Mouse (Mus musculus) heart, embryonic 14.5 days (tissue): ENCODE results near the gene Dazap1. TPM values are rescaled to one million over a fixed set of nuclear protein-coding genes. Genes with fewer than 3 reads are reported as not detected.

ENCODE experiments used
- ATAC-seq: fragments of 200-750 bp; cut with Nextera tagmentation; 2 replicates; pipeline ENCODE4 v1.8.0; 2017; ENCODE audit warnings: low read depth, moderate TSS enrichment; ENCODE audit not compliant: insufficient number of reproducible peaks, insufficient read depth, low FRiP score
- H3K27ac ChIP-seq, 2 experiments: fragments of 200-500 bp in 1 of 2; fragments of 300-500 bp in 1 of 2; sonication (generic) in 1 of 2; replicated peaks in 1 of 2; 2 replicates each; pipeline ENCODE4 v1.5.1; 2012 to 2014; ENCODE audit warnings: low read depth in 2 of 2, low read length in 2 of 2, control low read depth in 1 of 2, mild to moderate bottlenecking in 1 of 2, mixed read lengths in 1 of 2; ENCODE audit not compliant: control insufficient read depth in 1 of 2, insufficient read depth in 1 of 2
- H3K27me3 ChIP-seq: fragments of 300-500 bp; sonication (generic); 2 replicates; pipeline ENCODE4 v1.6.1; 2014; ENCODE audit warnings: mild to moderate bottlenecking, low read length, control low read depth; ENCODE audit not compliant: control insufficient read depth, insufficient read depth
- H3K36me3 ChIP-seq: fragments of 300-500 bp; sonication (generic); 2 replicates; pipeline ENCODE4 v1.6.1; 2014; ENCODE audit warnings: mild to moderate bottlenecking, control low read depth, low read length, mixed read lengths; ENCODE audit not compliant: control insufficient read depth, insufficient read depth
- H3K4me1 ChIP-seq, 2 experiments: fragments of 200-500 bp in 1 of 2; fragments of 300-500 bp in 1 of 2; sonication (generic) in 1 of 2; 2 replicates each; pipeline ENCODE4 v1.6.1; 2012 to 2014; ENCODE audit warnings: low read length in 2 of 2, control low read depth in 1 of 2, mixed read lengths in 1 of 2; ENCODE audit not compliant: control insufficient read depth in 2 of 2, insufficient read depth in 2 of 2
- H3K4me2 ChIP-seq: fragments of 300-500 bp; sonication (generic); 2 replicates; pipeline ENCODE4 v1.6.1; 2014; ENCODE audit warnings: mild to moderate bottlenecking, low read length
- H3K4me3 ChIP-seq, 2 experiments: fragments of 200-500 bp in 1 of 2; fragments of 300-500 bp in 1 of 2; sonication (generic) in 1 of 2; 2 replicates each; pipeline ENCODE4 v1.5.1; 2012 to 2014; ENCODE audit warnings: low read length in 2 of 2, mild to moderate bottlenecking in 2 of 2, control low read depth in 1 of 2, low read depth in 1 of 2, moderate library complexity in 1 of 2; ENCODE audit not compliant: control insufficient read depth in 1 of 2, insufficient read depth in 1 of 2
- H3K9ac ChIP-seq: fragments of 300-500 bp; sonication (generic); 2 replicates; pipeline ENCODE4 v1.6.1; 2014; ENCODE audit warnings: mild to moderate bottlenecking, low read length
- H3K9me3 ChIP-seq: fragments of 300-500 bp; sonication (generic); 2 replicates; pipeline ENCODE4 v1.6.1; 2016; ENCODE audit warnings: low read length, control low read depth; ENCODE audit not compliant: control insufficient read depth
- WGBS: fragments of 180-500 bp; shearing (Covaris S2); extraction: QIAGEN DNeasy Blood & Tissue Kit; methylation state at CpG from one replicate; pipeline ENCODE4 v1.1.7; 2014; 5-methylcytosine and 5-hydroxymethylcytosine counted together
- polyA plus RNA-seq: library from polyadenylated mRNA; unstranded; fragments of >200 nt; fragmentation: Nextera tagmentation; extraction: Ambion mirVana; gene quantifications from 2 replicates; pipeline ENCODE4 v1.2.1, GENCODE M21; 2014

The Dazap1 gene
- polyA plus RNA-seq, 1 experiment from 2014 or later: 27.5 TPM

GRCm38 (mm10) chr10:80265149-80265486 lies 3.8 kb downstream of the Dazap1 start:
- peak overlapping the region; percentile 96 for H3K9ac ChIP-seq
- H3K36me3 ChIP-seq: peaks cover 21% of the 10 kb centered on the region
- no peaks in the 10 kb centered on the region for H3K9me3 ChIP-seq
- peak overlapping the region; percentile 56 to 83 for H3K27ac ChIP-seq
- peak overlapping the region; percentile 71 to 75 for H3K4me3 ChIP-seq
- H3K4me2 ChIP-seq: peak overlapping the region; percentile 94
- no peak for ATAC-seq
- peaks cover 30 to 49% of the 10 kb centered on the region in 2 experiments for H3K4me1 ChIP-seq
- WGBS: 0% methylated on average over 18 of the region's 18 CpGs
- H3K27me3 ChIP-seq: no peaks in the 10 kb centered on the region

GRCm38 (mm10) chr10:80270099-80270498 lies 8.8 kb downstream of the Dazap1 start:
- Histone ChIP-seq H3K9me3 (no peaks in the 10 kb centered on the region), H3K9ac (0 out of 2 replicates have a peak overlapping the region, but pooled peaks have one; percentile 36), H3K4me2 (no peak overlapping the region), H3K27me3 (no peaks in the 10 kb centered on the region), H3K27ac (no peak overlapping the region), H3K4me1 (peaks cover 30 to 46% of the 10 kb centered on the region in 2 experiments), H3K4me3 (no peak overlapping the region), H3K36me3 (peaks cover 55% of the 10 kb centered on the region)
- WGBS: 82% methylated on average over 2 of the region's 2 CpGs
- no peak for ATAC-seq

DNA sequence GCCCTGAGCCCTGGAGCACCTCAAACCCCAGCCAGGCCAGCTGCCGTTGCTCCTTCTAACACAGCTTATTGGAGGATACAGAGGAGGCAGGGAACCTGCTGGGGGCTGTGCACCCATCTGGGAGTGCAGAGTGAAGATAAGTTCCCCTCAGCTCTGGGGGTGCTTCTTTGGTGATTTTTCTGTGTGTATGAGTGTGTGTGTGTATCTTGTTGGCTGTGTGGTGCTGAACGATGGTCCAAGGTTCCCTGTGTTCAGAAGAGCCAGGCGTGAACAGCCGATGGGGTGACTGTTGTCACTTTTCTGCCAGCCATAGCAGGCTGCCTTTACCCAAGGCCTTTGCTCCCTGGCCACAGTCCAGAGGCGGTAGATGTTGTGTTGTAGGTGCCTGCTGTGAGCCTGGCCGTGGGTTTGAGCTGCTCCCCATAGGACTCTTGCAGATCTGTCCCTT lies 9.5 kb downstream of the Dazap1 start:
- Histone ChIP-seq H3K9me3 (no peaks in the 10 kb centered on the region), H3K27ac (0 out of 4 replicates have a peak overlapping the region, but pooled peaks of 1 of the 2 experiments have one; percentile 24), H3K36me3 (peaks cover 61% of the 10 kb centered on the region), H3K27me3 (no peaks in the 10 kb centered on the region), H3K4me1 (peaks cover 28 to 44% of the 10 kb centered on the region in 2 experiments), H3K9ac (no peak overlapping the region; the same call in 1 of the 2 replicates), H3K4me2 (no peak overlapping the region), H3K4me3 (no peak overlapping the region)
- no peak for ATAC-seq
- 70% methylated on average over 6 of the region's 6 CpGs for WGBS

DNA sequence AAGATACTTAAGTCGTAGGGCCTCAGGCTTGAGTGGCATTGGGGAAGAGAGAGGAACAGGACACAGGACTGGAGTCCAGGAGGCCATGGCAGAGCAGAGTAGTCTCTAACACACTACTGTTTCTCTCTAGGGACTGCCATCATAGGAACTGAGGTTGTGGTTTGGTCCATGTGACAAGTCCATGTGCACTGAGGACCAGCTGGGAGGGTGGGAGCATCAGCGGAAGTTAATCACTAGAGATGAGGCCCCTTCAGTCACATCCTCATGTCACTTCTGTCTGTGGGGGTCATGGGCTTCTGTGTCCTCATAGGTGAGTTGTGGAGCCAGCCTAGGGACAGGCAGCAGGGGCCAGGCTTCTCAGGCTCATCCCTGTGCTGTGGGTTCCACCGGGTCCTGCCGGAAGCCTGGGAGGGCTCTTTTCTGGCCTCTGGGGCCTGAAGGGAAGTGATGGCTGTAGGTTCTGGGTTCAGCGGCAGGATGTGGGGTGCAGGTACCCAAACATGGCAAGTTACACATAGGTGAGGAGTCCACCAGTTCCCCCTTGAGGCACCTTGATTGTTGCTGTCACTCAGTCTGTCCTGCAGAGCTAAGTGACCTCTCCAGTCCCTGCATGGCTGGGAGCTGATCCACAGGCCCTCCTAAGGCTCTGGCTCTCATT lies 10.0 kb downstream of the Dazap1 start:
- no peak for ATAC-seq
- Histone ChIP-seq H3K9me3 (no peaks in the 10 kb centered on the region), H3K4me1 (peaks cover 24 to 38% of the 10 kb centered on the region in 2 experiments), H3K9ac (peak overlapping the region; percentile 21), H3K27me3 (no peaks in the 10 kb centered on the region), H3K27ac (no peak overlapping the region), H3K36me3 (peaks cover 67% of the 10 kb centered on the region), H3K4me2 (no peak overlapping the region), H3K4me3 (no peak overlapping the region)
- WGBS: 87% methylated on average over 5 of the region's 5 CpGs

- H3K4me1 ChIP-seq: peaks cover 19 to 31% of the 10 kb centered on the region in 2 experiments
Measured at GRCm38 (mm10) chr10:80271870-80272585, 10.7 kb downstream of the Dazap1 start.

DNA sequence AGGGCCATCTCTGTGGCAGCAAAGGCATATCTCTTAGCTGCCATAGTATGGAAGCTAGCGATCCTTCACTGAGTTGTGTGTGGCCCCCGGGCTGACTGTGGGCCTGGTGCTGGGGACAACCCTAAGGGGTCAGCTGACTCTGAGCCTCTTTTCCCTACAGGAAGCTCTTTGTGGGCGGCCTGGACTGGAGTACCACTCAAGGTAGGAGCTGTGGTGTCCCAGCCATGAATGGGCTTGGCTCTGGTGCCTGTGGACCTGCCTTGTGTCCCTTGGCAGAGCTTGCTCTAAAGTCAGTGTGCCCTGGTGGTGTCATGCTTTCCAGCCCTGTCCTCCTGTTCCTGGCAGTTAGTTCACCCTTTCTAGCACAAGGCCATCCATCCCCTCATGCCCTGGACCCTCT lies 12.6 kb downstream of the Dazap1 start:
- H3K4me1 ChIP-seq: peaks cover 10 to 16% of the 10 kb centered on the region in 2 experiments
- 76% methylated on average over 3 of the region's 3 CpGs for WGBS
- H3K36me3 ChIP-seq: peaks cover 75% of the 10 kb centered on the region
- no peak for ATAC-seq
- no peak overlapping the region for H3K4me3 ChIP-seq
- no peaks in the 10 kb centered on the region for H3K27me3 ChIP-seq
- H3K27ac ChIP-seq: no peak overlapping the region
- no peak overlapping the region for H3K4me2 ChIP-seq
- no peak overlapping the region for H3K9ac ChIP-seq
- no peaks in the 10 kb centered on the region for H3K9me3 ChIP-seq

More at GRCm38 (mm10) chr10:80271870-80272585, 10.7 kb downstream of the Dazap1 start:
- WGBS: 87% methylated on average over 8 of the region's 8 CpGs
- no peak overlapping the region for H3K27ac ChIP-seq
- H3K4me3 ChIP-seq: no peak overlapping the region
- no peak overlapping the region for H3K9ac ChIP-seq
- no peak overlapping the region for H3K4me2 ChIP-seq
- no peak for ATAC-seq
- H3K36me3 ChIP-seq: peaks cover 70% of the 10 kb centered on the region
- no peaks in the 10 kb centered on the region for H3K27me3 ChIP-seq
- H3K9me3 ChIP-seq: no peaks in the 10 kb centered on the region

DNA sequence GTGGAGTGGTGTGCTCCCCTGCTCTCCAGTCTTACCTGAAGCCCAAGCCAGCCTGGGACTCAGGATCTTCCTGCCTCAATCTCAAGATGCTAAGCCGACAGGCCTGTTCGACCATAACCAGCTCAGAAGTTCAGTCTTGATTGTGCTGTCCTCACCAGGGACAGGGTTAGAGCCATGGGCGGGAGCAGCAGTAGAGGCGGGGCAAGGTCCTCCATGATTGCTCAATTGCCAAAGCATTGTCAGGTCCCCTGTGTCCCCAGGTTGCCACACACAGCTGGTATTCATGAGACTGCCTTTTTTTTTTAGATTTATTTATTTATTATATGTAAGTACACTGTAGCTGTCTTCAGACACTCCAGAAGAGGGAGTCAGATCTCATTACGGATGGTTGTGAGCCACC lies 15.0 kb downstream of the Dazap1 start:
- Histone ChIP-seq H3K36me3 (peaks cover 88% of the 10 kb centered on the region), H3K27ac (no peak overlapping the region), H3K27me3 (no peaks in the 10 kb centered on the region), H3K4me3 (no peak overlapping the region), H3K9ac (no peak overlapping the region), H3K9me3 (no peaks in the 10 kb centered on the region), H3K4me2 (no peak overlapping the region), H3K4me1 (peaks cover 6 to 9% of the 10 kb centered on the region in 2 experiments)
- no peak for ATAC-seq
- 86% methylated on average over 4 of the region's 5 CpGs for whole genome bisulfite sequencing
